Mouse (Mus musculus) forelimb bud, embryonic 11.5 days (tissue): ENCODE data around the gene Ints6l.

Experiments
- DNase-seq: peaks from one replicate; pipeline ENCODE4 v3.0.0-alpha.2; 2012; ENCODE audit warnings: low read depth, low spot score

Ints6l gene

DNA sequence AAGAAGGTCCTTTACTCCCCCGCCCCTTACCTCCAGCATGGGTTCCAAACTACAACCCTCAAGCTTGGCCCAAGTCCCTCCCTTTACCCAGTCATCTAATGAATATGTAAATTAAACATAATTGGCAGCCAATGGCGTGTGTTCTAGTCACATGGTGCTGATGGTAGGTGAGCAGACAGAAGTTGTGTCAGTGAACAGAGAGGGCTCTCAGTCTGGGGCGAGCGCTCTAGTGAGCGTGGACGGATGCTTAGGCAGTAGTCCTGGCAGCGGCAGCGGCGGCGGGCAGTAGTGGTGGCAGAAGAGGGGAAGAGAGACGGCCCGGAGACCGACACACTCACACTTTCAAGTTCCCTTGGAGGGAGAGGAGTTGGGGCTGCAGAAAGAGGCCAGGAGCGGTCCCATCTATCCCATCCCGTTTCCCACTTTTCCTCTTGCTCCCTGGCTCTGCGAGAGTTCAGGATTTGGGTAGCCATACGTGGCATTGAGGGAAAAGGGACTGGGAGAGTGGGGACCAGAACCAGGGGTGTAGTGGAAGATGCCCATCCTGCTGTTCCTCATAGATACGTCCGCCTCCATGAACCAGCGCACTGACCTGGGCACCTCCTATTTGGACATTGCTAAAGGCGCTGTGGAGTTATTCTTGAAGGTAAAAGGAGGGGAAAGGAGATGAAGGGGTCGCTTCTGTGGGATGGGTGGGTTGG lies at the start of gene Ints6l:
TSS of gene Ints6l (plus strand) at position 187 of the 701 bp plus-strand sequence.
- DNase-seq = peak; percentile 79

DNA sequence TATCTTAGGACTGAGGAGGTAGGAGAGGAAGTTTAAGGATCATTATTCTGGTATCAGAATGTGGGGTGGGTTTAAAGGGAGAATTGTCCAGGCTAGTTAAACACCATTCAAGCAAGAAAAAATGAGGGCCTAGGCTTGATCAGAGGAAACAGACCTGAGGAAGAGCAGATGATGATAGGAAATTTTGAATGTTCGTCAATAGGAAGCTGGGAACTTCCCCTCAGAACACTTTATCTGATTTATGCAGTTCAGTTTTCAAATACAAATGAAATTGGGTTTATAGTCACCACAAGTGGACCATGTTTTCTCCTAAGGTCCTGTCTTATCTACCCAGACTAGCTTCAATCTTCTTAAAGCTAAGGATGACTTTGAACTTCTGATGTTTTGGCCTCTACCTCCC lies 49.2 kb upstream of the Ints6l start:
- no peak for DNase-seq

DNA sequence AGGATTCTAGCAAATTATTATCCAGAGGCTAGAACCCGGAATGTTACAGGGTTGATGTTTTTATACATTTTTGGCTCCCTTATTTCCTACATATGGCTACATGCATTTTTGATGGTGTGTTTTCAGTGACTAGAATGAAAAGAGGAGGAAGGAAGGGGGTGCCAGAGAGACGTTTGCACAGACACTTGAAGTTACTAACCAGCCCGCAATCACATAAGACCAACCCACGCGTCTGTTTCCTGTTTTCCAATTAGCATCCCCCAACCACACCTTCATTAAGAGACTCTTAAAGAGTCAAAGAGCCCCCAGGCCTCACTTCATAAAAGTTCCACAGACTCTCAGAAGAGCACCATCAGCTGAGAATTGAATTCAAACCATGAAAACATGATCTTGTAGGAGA lies 48.5 kb upstream of the Ints6l start:
- DNase-seq = peak; percentile 16

DNA sequence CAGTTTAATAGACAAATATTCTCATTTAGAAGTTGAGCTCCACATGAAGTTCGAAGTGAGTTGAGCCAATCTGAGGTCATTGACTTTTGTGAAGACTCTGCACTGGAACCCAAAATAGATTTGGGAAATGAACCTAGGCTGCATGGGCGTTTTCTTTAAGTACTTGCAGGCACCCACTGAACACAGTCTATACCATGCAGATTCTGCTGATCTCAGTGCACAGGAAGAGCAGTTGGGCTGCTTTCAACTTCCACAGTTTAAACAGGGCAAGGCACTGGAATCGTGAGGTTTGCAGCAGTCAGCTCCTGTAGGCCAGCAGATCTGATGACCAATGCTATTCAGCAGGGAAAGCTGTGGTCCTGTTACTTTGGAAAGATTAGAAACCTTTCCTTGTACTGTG lies 38.4 kb upstream of the Ints6l start:
- DNase-seq = no peak

DNA sequence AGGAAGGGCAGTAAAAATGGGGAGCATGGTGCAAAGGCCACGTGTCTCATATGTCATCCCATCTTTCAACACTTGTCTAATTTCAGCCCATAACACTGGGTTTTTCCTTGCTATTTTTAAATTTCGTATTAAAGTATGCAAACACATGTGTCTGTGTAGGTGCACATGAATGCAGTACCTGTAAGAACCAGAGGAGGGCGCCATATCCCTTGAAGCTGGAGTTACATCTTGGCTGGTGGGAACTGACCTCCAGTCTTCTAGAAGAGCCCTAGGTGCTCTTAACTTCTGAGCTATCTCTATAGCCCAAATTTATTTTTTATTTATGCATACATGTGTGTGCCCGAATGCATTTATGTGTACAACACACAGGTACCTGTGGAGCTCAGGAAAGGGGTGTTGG lies 37.1 kb upstream of the Ints6l start:
- no peak for DNase-seq

DNA sequence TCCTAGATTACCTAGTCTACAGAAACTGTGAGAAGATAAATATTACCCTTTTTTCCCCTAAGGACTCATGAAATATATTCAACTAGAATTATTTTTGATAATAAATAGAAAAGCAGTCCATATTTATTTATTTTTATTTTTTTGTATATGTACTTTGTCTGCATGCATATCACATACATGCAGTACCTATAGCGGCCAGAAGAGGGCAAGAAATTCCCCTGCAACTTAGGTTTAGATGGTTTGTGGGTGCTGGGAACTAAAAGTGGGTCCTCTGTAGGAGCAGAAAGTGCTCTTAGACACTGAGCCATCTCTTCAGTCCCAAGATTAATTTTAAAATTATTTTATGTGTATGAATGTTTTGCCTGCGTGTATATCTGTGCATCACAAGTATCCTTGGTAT lies 24.1 kb upstream of the Ints6l start:
- DNase-seq = no peak

DNA sequence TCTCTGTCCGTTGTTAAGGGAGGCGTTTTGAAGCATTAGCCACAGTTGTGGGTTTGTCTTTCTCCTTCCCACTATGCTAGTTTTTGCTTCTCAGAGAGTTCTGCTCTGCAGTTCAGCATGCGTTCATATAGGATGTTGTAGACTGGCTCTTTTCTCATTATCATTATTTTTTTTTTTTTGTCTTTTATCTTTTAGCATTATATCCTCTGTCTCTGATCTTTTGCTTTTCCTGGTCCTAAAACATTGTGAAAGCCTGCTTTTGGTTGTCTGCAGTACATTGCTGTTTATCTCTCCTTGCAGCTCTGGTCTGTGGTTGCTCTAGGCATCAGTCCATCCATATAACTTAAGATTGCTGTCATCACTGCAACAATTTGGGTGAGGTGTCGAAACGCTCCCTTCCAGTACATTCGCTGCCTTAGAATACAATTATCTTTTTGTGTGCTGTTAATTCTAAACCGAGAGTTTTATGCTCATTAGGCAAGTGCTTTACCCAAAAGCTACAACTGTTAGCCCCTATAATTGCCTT lies 18.8 kb upstream of the Ints6l start:
- DNase-seq = no peak

DNA sequence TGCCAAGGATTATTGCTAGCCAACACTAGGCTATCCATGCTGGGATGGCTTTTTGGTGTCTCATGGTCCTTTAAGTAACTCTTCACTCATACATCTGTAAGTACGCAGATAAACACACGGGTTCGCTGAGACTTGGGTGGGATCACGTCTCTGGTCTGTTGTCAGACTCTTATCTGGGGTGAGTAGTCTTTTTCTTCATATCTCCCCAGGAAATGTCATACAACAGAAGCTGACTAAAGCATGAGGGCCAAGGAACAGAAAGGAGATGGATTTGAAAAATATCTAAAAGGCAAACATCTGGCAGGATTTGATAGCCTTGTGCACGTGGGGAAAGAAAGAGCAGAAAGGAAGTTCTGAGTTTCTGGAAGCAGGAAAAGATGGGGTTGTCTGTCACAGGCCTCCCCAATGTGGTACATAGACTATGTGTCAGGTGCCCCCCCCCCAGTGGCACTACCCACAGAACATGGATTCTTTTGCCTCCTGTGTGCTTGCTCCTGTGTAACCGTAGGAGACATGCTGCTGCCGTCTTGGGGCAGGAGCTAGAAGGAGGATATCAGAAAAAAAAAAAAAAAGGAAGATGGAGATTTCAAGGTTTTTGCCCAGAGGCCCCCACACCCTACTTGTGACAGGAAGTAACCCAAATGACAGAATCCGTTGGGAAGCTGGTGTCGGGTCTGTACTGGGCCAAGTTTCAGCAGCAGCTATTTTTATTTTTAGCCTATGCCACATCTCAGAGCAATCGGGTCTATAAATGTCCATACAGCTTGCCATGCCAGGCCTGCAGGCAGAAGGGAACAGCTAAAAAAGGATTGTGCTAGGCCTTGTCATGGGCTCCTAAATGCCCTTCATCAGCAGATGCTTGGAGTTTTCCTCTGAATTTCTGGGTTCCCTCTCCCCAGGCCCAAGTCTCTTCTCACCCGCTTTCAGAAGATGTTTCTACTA lies 7.9 kb upstream of the Ints6l start:
- DNase-seq = no peak

DNA sequence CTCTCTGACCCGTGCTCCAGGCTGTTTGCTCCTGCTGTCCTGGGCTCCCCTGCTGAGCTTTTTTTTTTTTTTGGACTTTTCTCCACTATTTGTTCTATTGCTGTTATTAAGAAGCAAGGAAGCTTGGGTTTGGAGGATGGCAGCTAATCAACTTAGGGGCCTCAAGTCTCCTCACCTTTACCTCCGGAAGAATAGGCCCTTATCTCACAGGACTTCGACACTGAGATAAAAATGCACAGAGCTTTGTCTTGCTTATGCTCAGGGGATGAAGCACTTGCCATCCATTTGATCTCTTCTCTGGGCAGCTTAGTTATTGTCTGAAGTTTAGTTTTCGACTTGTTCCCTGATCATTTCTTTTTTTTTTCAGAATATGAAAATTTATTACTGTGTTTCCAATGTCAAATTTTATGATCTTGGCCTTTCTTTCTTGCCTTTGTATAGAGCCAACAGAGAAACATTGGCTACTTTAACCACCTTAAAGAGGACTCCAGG lies 7.1 kb upstream of the Ints6l start, which contains the start of gene Gm2174:
TSS of gene Gm2174 (plus strand) at position 442 of the 492 bp plus-strand sequence.
- DNase-seq = no peak

DNA sequence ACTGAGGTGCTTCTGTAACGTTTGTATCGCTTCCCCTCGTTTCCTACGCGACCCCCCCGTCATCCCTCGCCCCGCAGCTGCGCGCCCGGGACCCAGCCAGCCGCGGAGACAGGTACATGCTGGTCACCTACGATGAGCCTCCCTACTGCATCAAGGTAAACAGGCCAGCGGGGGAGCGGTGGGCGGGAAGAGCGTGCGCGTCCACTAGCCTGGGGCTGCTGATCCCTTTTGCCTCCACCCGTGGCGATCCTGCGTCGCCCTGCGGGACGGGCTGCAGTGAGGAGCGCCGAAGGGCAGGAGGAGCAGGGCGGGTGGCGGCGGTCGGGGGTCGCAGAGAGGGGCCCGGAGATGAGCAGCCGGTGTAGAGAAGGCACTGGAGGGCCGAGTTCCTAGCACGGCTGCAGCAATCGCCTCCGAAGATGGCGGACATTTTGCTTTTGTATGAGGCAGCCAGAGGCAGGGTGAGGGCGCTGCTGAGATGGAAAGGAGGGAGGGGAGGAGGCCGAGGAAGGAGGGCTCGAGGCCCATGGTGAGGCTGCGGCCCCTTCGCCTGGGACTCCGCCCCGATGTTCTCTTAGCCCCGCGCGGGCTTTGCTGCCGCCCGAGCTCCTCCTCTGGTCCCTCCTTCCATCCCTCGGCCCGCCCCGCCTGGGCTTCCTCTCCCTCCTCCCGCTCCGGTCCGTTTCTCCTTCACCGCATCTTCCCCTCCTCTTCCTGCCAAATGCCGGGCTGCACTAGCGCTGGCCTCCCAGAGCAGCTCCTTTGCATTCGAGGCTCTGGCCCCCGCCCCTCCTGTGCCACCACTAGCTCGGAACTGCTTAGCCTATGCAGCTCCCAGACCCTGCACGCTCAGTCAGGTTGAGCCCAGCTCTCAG lies 952 bp downstream of the Ints6l start:
- DNase-seq = peak; percentile 85

DNA sequence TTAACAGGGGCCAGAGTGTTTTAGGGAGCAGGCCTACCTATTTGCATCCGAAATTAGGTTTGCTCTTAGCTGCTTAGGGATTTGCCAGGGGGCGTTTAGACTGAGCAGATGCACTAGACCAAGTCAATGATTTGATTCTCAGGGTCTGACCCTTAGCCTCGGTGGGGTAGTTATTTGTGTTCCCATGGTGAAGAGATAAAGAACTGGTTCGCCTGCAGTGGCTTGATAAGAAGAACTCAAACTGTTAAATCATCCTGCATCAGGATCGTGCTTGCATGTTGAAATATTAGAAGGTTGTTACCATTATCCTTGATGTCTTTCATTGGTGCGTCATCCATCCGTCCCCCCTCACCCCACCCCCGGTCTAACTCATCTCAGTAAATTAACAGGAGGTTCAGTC lies 1.7 kb downstream of the Ints6l start:
- no peak for DNase-seq

DNA sequence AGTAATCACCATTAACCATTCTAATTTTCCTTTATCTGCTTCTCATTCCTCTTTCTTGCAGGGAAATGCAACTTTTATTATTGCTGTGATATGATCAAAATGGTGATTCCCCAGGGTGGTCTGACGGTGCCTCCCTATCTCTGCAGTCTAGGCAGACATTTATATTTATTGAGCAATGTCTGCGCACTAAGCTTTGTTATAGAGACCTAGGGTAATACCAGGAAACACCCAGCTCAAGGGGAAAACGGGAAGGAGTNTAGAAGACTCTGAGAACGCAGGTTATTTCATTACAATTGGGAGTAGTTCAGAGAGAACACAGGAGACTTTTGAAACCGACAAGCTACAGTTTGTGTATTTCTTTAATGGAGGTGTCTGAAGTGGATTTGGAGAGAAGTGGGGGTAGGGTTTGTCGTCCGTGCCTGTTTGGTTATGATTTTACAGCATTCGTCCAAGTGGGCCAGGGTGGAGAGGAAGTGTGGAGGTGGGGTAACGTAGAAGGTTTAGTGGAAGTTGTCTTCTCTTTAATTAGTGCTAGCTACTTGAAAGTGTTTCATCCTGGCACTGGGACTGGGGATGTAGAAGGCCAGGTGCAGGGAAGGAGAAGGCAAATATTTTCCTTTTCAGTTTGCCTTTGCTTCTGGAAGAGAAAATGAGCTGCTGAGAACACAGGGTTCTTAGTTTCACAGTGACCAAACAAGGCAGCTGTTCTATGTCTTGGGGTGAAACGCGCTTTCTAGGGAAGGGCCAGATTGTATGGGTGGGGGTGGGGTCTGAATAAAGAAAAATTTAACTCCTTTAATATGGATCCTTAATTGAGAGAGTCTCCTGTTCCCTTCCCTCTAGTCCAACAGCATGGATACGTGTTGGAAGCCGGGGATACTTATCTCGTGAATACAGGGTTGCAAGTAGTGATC lies 7.6 kb downstream of the Ints6l start:
- DNase-seq = no peak

DNA sequence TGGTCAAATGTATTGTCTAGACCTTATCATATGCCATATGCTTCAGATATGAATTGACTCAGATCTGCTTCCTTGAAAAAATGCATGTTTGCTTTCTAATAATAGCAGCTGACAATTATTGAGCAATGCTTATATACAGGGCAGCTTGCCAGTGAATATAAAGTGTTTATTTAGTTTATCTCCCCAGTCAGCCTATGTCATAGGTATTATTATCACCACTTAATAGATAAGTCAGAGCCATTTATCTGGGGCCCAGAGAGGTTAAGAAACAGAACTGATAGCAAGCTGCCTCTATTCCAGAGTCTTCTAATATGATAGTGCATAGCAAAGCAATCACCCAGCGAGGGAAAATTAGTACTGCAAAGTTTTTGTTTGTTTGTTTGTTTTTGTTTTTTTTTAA lies 10.2 kb downstream of the Ints6l start:
- DNase-seq = no peak

DNA sequence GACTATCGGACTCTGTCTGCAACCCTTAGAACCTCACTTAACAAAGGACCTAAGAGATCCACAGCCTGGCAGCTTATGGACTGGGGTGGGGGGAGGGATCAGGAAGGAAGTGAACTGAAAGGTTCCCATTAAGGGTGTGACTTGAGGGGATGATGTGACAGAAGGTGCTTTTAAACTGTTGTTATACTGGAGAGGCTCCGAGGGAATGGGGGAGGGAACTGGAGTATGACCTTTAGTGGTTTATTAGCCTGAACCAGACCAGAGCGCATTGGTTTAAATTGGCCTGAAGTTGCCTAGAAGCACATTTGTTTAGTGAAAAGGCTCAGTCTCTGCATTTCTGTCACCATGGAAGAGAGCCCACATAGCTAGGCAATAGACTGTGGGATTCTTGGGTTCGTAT lies 13.0 kb downstream of the Ints6l start:
- DNase-seq = peak; percentile 61

DNA sequence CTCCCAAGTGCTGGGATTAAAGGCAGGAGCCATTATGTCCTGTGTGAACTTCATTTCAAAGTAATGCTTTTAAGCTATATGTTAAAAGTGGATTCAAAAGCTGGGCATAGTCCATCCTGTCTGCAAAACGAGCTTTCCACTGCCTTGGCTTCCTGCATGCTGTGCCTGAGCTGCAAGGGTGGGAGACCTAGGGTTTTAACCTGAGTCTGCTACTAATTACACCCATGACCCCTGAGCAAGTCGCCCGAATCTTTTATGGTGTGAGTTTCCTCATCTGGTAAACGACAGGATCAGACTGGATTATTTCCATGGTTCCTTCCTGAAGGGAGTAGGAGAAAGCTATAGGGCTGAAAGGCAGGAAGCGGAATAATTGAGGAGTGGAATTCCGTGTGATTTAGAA lies 13.8 kb downstream of the Ints6l start:
- peak; percentile 40 for DNase-seq

DNA sequence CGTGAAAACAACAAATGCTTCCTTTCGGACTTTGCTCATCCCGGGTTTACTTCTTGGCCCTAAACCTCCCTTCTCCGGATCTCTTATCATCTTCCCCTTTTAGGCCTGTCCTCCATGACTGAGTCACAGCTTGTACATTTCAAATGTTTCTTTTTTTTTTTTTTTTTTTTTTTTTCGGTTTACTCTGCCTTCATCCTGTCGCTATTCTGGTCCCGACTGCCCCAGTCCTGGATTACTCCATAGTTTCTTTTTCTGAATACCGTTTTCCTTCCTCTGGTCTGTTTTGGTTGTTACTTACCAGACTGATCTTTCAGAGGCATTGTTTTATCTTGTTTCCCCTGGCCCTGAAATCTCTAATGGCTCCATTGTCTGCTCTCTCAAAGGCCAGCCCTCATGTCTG lies 19.4 kb downstream of the Ints6l start:
- no peak for DNase-seq

DNA sequence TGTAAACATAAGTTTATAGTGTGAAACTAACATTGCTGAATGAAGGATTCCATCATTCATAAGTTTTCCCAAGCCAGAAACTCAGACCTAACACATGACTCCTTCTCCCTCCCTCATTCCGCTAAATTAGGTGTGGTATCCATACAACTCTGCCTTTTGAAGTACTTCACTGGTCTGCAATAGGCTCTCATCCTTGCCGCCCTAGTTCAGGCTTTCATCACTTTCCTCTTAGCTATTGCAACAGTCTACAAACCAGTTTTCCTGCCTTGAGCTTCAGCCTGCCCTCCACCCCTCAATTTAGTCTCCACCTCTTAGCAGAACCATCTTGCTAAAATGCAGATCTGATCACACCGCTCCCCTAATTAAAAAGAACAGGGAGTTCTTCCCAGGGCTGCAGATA lies 22.9 kb downstream of the Ints6l start:
- no peak for DNase-seq

DNA sequence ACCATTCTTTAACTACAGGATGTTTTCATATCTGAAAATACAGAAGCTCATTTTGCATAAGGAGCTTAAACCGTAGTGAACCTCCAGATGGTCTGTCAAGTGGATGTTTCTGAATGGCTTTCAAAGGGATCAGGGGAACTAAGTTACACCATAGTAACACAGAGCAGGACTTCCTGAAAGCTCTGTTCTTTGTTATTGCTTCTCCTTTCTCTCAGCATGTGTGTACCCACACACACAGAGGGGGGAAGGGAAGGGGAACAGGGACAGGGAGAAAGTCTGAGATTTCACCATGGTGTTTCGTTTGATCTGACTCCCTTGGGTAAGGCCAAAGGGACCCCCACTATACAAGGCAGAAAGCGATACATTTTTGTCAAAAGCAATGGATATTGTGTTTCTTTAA lies 27.2 kb downstream of the Ints6l start:
- DNase-seq = no peak

DNA sequence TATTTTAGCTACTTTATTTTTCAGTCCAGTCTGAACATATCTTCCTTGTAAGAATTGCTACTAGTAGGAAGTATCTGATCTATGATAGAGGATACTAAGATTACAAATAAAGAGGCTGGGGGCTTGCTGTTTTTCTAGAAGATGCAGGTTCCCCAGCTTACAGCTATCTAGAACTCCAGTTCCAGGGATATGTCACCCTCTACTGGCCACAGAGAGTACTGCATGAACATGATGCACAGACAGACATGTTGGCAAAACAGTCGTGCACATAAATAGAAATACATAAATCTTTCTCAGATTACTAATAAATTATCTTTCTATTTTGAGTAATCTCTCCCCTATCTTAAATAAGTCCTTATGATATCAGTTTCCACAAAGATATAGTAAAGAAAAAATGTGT lies 35.1 kb downstream of the Ints6l start:
- peak; percentile 75 for DNase-seq

DNA sequence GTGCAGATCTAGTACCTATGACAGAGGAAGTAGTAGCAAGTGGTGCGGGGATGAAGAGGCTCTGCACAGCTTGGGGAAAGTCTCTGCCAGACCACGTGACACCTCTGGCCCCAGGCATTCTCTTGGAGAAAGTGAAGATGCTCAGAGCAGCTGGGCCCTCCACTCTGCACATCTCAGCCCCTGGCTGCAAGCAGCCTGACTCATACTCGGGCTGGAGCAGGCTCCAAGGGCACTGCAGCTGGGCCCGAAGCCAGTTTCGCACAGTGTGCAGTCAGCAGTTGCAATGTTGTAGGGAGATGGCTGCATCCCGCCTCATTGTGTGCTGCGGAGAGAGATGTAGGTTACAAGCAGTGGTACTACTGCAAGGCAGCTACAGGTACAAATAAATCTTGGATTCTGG lies 42.6 kb downstream of the Ints6l start:
- no peak for DNase-seq
